Comparison of ENCODE assay signal across 23 mouse cellular contexts in genomic region chr19:29142307-29142706, GRCm38 (mm10). TPM values are rescaled to one million over a fixed set of nuclear protein-coding genes. Genes with fewer than 3 reads are reported as not detected.
DNase-seq lines count a peak whose midpoint lies in the region; ATAC-seq lines count a peak whose summit lies in the region.
"Had no signal": no experiment of that assay in that cellular context is flagged by ENCODE, and none has a peak within 500 bp of the region (broad histone marks: within the 10 kb centered on the region; RNA-seq: fewer than 3 reads in every experiment).

No protein-coding gene starts in this region.

- no peaks in the 10 kb centered on the region for H3K27me3 ChIP-seq in megakaryocyte, embryonic 14.5 days (replicated peaks)
- H3K27me3 ChIP-seq: CH12.LX; embryonic facial prominence, embryonic 13.5 days; forebrain, embryonic 15.5 days; heart, embryonic 13.5 days; hindbrain, embryonic 15.5 days; kidney, embryonic 15.5 days had no signal

- peaks cover 60% of the 10 kb centered on the region for H3K4me1 ChIP-seq in megakaryocyte, embryonic 14.5 days
- H3K4me1 ChIP-seq: forebrain, embryonic 15.5 days; hindbrain, embryonic 15.5 days; kidney, embryonic 15.5 days; midbrain, embryonic 10.5 days had no signal

- no peak for ATAC-seq in CD4-positive, CD25-positive, alpha-beta regulatory T cell, adult 4 months
- ATAC-seq: forebrain, embryonic 15.5 days; intestine, embryonic 16.5 days had no signal

- no peaks in the 10 kb centered on the region for H3K9me3 ChIP-seq in megakaryocyte, embryonic 14.5 days
- H3K9me3 ChIP-seq: embryonic facial prominence, embryonic 13.5 days; forebrain, embryonic 15.5 days; heart, embryonic 13.5 days; hindbrain, embryonic 15.5 days; kidney, embryonic 15.5 days; midbrain, embryonic 10.5 days had no signal

- DNase-seq in CD4-positive, CD25-positive, alpha-beta regulatory T cell, adult 2 months (ENCODE audit: low read depth, low spot score): peak; percentile 19
- DNase-seq in T-cell, adult 2 months (ENCODE audit: low spot score): peak; percentile 21
- peak; percentile 59 for DNase-seq in thymus, postnatal 14 days
- DNase-seq in right cerebral cortex, postnatal 4 days: no peak
- no peak for DNase-seq in urinary bladder, adult 2 months (ENCODE audit: low spot score)
- no peak for DNase-seq in left cerebral cortex, adult 18-20 months (ENCODE audit: low spot score in 2 of 2)
- DNase-seq: adrenal gland, postnatal 36 days; cerebellum, postnatal 10 days; heart, adult 18-20 months; kidney, postnatal 4 days; lung, adult 18-20 months; lung, postnatal 14 days; retina, postnatal 1 day had no signal

- peaks cover 81% of the 10 kb centered on the region for H3K36me3 ChIP-seq in megakaryocyte, embryonic 14.5 days (replicated peaks; ENCODE audit: low read length)

- peak overlapping the region; percentile 75 for H3K4me3 ChIP-seq in megakaryocyte, embryonic 14.5 days (replicated peaks)
- H3K4me3 ChIP-seq: embryonic facial prominence, embryonic 13.5 days; forebrain, embryonic 15.5 days; heart, embryonic 13.5 days; hindbrain, embryonic 15.5 days; kidney, embryonic 15.5 days; midbrain, embryonic 10.5 days had no signal

RNA-seq across cellular contexts. Expression of gene Rcl1, which starts 41.1 kb away (rescaled TPM):
- 10 to 100 TPM; 22.2 to 26.9 TPM for polyA plus RNA-seq in CD4-positive, CD25-positive, alpha-beta regulatory T cell, adult 4 months (2017; shearing (Covaris generic))
- 15.5 and 37.9 TPM in 2 replicates for polyA plus RNA-seq in megakaryocyte, embryonic 14.5 days (2012; ENCODE audit: insufficient read depth, low replicate concordance)
- polyA plus RNA-seq in urinary bladder, adult 2 months (2012; rRNA removed): 20.6 and 21.5 TPM in 2 replicates
- 10 to 100 TPM; 16.4 to 19.0 TPM for total RNA-seq in left cerebral cortex, adult 18-20 months (2021)

Comparison
In these comparisons a context has a peak if more than half of its experiments do, and no peak if none do; other contexts are left out.
1. DNase-seq: peak in CD4-positive, CD25-positive, alpha-beta regulatory T cell, adult 2 months (single experiment), T-cell, adult 2 months (single experiment) and thymus, postnatal 14 days (single experiment); none in right cerebral cortex, postnatal 4 days (single experiment), urinary bladder, adult 2 months (single experiment) and left cerebral cortex, adult 18-20 months (0 of 2).